Mouse (Mus musculus) liver, embryonic 16.5 days (tissue): Measurements from ENCODE around the gene Nod1. TPM values are rescaled to one million over a fixed set of nuclear protein-coding genes. Genes with fewer than 3 reads are reported as not detected.

Source experiments
- ATAC-seq: fragments of 200-750 bp; cut with Nextera tagmentation; 2 replicates; pipeline ENCODE4 v1.8.0; 2017; ENCODE audit warnings: low read depth, mild to moderate bottlenecking, moderate number of reproducible peaks, moderate library complexity
- H3K27ac ChIP-seq: fragments of 300-500 bp; sonication (generic); 2 replicates; pipeline ENCODE4 v1.5.1; 2014; ENCODE audit warnings: mild to moderate bottlenecking, low read length
- H3K27me3 ChIP-seq: fragments of 300-500 bp; sonication (generic); 2 replicates; pipeline ENCODE4 v1.6.1; 2014; ENCODE audit warnings: low read depth, low read length, mixed read lengths; ENCODE audit not compliant: control insufficient read depth, insufficient read depth
- H3K36me3 ChIP-seq: fragments of 300-500 bp; sonication (generic); 2 replicates; pipeline ENCODE4 v1.6.1; 2014; ENCODE audit warnings: mild to moderate bottlenecking; ENCODE audit not compliant: control insufficient read depth, insufficient read depth
- H3K4me1 ChIP-seq: fragments of 300-500 bp; sonication (generic); 2 replicates; pipeline ENCODE4 v1.6.1; 2014; ENCODE audit warnings: low read depth, low read length, mixed read lengths; ENCODE audit not compliant: control insufficient read depth
- H3K4me2 ChIP-seq: fragments of 300-500 bp; sonication (generic); 2 replicates; pipeline ENCODE4 v1.6.1; 2014; ENCODE audit warnings: low read depth, low read length, mixed read lengths
- H3K4me3 ChIP-seq: fragments of 300-500 bp; sonication (generic); 2 replicates; pipeline ENCODE4 v1.5.1; 2014; ENCODE audit warnings: low read depth, mild to moderate bottlenecking, low read length
- H3K9ac ChIP-seq: fragments of 300-500 bp; sonication (generic); 2 replicates; pipeline ENCODE4 v1.6.1; 2014; ENCODE audit warnings: low read depth, low read length
- H3K9me3 ChIP-seq: fragments of 300-500 bp; sonication (generic); replicated peaks from 2 replicates; pipeline ENCODE4 v1.6.1; 2016; ENCODE audit warnings: low read length; ENCODE audit not compliant: control insufficient read depth
- WGBS: fragments of 180-500 bp; shearing (Covaris S2); extraction: QIAGEN DNeasy Blood & Tissue Kit; methylation state at CpG from one replicate; pipeline ENCODE4 v1.1.7; 2014; ENCODE audit not compliant: insufficient replicate concordance; 5-methylcytosine and 5-hydroxymethylcytosine counted together
- polyA plus RNA-seq: library from polyadenylated mRNA; unstranded; fragments of >200 nt; fragmentation: Nextera tagmentation; extraction: Ambion mirVana; gene quantifications from 2 replicates; pipeline ENCODE4 v1.2.1, GENCODE M21; 2015

Nod1 gene
- polyA plus RNA-seq, 1 experiment from 2014 or later: 3.0 TPM

DNA sequence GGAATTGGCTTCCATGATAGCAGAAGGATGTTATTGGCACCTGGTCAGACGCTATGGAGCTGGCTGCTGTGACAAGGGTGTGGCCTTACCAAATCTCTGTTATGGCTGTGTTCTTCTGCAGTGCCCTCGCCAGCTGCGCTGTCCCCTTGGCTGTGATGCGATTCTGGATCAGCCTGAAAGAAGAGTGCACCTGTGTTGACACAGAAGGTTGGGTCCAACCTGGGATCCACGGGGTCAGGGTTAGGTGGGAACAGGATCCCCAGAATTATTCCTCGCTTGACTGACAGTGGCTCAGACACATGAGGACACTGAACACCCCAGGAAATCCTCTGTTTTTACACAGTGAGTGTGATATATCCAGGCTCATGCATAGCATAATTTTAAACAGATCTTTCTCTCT, 44.5 kb downstream of the Nod1 start:
- H3K4me3 ChIP-seq: no peak overlapping the region
- ATAC-seq: no peak
- no peaks in the 10 kb centered on the region for H3K9me3 ChIP-seq
- no peaks in the 10 kb centered on the region for H3K27me3 ChIP-seq
- no peak overlapping the region for H3K4me2 ChIP-seq
- no peak overlapping the region for H3K27ac ChIP-seq
- H3K36me3 ChIP-seq: no peaks in the 10 kb centered on the region
- no peak overlapping the region for H3K9ac ChIP-seq
- WGBS: 64% methylated on average over 6 of the region's 6 CpGs
- no peaks in the 10 kb centered on the region for H3K4me1 ChIP-seq

DNA sequence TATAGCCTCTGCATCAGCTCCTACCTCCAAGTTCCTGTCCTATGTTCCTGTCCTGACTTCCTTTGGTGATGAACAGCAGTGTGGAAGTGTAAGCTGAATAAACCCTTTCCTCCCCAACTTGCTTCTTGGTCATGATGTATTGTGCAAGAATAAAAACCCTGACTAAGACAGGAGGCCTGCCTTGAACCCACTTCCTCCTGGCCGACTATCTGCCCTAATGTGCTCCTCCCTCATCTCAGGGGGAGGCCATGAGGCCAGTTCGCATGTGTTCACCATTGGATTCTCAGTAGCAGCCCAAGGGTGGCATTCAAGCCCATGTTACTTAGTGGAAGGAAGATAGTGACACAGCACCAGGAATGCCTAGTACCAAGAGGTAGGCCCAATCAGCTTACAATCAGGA, 45.5 kb downstream of the Nod1 start:
- Histone ChIP-seq H3K27me3 (no peaks in the 10 kb centered on the region), H3K4me1 (no peaks in the 10 kb centered on the region), H3K4me3 (no peak overlapping the region), H3K9ac (no peak overlapping the region), H3K27ac (no peak overlapping the region), H3K4me2 (no peak overlapping the region), H3K9me3 (no peaks in the 10 kb centered on the region), H3K36me3 (no peaks in the 10 kb centered on the region)
- no peak for ATAC-seq
- WGBS: 31% methylated on average over 2 of the region's 2 CpGs

DNA sequence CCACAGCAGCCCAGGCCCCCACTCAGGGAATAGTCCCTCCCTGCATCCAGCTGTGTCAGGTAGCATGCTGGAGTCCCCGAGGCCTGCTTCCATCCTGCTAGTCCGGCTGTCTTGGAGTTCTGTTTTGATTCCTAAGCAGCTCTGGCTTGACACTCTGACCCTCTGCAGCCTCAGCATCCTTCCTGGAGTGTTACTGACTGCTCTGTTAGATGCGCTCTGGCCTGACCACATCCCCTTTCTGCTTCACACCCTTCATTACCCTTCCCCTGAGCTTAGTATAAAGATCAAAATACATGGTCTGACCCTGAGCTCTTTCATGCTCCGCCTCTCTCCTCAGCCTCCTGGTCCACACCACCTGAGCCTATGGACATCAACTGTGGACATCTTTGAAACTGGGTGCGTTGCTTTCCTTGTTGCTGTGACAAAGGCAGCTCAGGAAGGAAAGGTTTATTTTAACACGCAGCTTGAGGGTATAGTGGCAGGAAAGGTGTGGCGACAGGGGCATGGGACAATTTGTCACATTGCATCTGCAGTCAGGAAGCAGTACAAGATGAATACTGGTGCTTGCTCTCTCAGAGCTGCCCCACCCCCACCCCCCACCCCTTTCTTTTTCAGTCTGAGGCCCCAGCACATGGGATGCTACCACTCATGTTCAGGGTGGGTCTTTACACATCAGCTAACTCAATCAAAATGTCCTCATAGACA, 46.5 kb downstream of the Nod1 start:
- Histone ChIP-seq H3K4me2 (no peak overlapping the region), H3K36me3 (no peaks in the 10 kb centered on the region), H3K4me1 (no peaks in the 10 kb centered on the region), H3K9me3 (no peaks in the 10 kb centered on the region), H3K27me3 (no peaks in the 10 kb centered on the region), H3K4me3 (no peak overlapping the region), H3K27ac (no peak overlapping the region), H3K9ac (no peak overlapping the region)
- no peak for ATAC-seq
- WGBS: 26% methylated on average over 7 of the region's 7 CpGs

DNA sequence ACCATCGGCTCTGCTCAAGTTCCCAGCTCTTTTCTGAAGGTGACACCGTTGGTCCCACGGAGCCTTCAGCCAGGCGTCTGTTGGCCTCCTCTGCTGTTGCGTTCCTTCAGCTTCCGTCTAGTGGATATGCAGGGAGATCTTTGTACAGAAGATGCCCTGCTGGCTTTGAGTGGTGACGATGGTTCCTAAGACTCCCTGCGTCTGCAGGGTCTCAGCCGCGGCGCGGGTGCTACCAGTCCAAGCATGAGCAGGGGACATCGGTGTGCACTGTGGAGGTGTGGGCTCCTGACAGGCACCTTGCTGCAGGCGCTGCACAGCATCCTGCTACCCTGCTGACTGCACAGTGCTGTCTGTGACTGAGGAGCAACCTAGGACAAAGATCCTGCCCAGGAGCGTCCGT, 47.9 kb downstream of the Nod1 start:
- H3K27ac ChIP-seq: no peak overlapping the region
- no peak overlapping the region for H3K4me3 ChIP-seq
- no peak for ATAC-seq
- H3K9me3 ChIP-seq: no peaks in the 10 kb centered on the region
- no peaks in the 10 kb centered on the region for H3K36me3 ChIP-seq
- no peaks in the 10 kb centered on the region for H3K27me3 ChIP-seq
- H3K4me2 ChIP-seq: no peak overlapping the region
- 83% methylated on average over 16 of the region's 16 CpGs for WGBS
- no peak overlapping the region for H3K9ac ChIP-seq
- H3K4me1 ChIP-seq: no peaks in the 10 kb centered on the region

DNA sequence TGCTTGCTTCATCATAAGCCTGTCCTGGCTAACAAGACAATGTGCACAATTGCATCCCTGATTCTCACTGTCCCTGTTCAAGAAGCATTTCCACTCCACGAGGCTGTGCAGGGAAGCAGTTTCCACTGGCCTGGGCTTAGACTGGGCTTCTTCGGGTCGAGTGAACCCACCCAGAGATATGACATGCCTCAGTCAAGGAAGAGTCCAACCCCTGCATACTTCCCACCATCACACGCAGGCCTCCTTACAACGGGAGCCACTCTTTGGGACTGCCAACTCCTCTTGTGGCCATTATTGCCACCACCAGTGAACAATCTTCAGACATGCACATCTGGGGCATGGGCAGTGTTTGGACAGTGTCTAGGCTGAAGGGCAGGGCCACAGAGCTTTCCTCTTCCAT, 53.9 kb downstream of the Nod1 start:
- no peak for ATAC-seq
- Histone ChIP-seq H3K9me3 (no peaks in the 10 kb centered on the region), H3K4me1 (no peaks in the 10 kb centered on the region), H3K36me3 (no peaks in the 10 kb centered on the region), H3K4me2 (no peak overlapping the region), H3K27ac (no peak overlapping the region), H3K4me3 (no peak overlapping the region), H3K9ac (no peak overlapping the region), H3K27me3 (no peaks in the 10 kb centered on the region)
- WGBS: 70% methylated on average over 5 of the region's 5 CpGs

GRCm38 (mm10) chr6:54917523-54917922, 54.9 kb downstream of the Nod1 start:
- no peak for ATAC-seq
- Histone ChIP-seq H3K9ac (no peak overlapping the region), H3K4me1 (no peaks in the 10 kb centered on the region), H3K36me3 (no peaks in the 10 kb centered on the region), H3K9me3 (no peaks in the 10 kb centered on the region), H3K4me2 (no peak overlapping the region), H3K4me3 (no peak overlapping the region), H3K27ac (no peak overlapping the region), H3K27me3 (no peaks in the 10 kb centered on the region)
- 23% methylated on average over 4 of the region's 4 CpGs for WGBS

- Histone ChIP-seq H3K9me3 (no peaks in the 10 kb centered on the region), H3K27me3 (no peaks in the 10 kb centered on the region), H3K4me2 (no peak overlapping the region), H3K9ac (no peak overlapping the region), H3K36me3 (no peaks in the 10 kb centered on the region), H3K4me1 (no peaks in the 10 kb centered on the region), H3K27ac (no peak overlapping the region), H3K4me3 (no peak overlapping the region)
- no peak for ATAC-seq
- WGBS: 49% methylated on average over 4 of the region's 4 CpGs
These were observed 55.5 kb downstream of the Nod1 start for GRCm38 (mm10) chr6:54916941-54917340.

- H3K36me3 ChIP-seq: no peaks in the 10 kb centered on the region
- H3K9me3 ChIP-seq: no peaks in the 10 kb centered on the region
- no peak for ATAC-seq
- H3K4me1 ChIP-seq: no peaks in the 10 kb centered on the region
- no peak overlapping the region for H3K4me3 ChIP-seq
- H3K4me2 ChIP-seq: no peak overlapping the region
- no peak overlapping the region for H3K9ac ChIP-seq
- no peak overlapping the region for H3K27ac ChIP-seq
- H3K27me3 ChIP-seq: no peaks in the 10 kb centered on the region
- 16% methylated on average over 4 of the region's 4 CpGs for WGBS
These were observed 56.2 kb downstream of the Nod1 start for GRCm38 (mm10) chr6:54916163-54916562.

DNA sequence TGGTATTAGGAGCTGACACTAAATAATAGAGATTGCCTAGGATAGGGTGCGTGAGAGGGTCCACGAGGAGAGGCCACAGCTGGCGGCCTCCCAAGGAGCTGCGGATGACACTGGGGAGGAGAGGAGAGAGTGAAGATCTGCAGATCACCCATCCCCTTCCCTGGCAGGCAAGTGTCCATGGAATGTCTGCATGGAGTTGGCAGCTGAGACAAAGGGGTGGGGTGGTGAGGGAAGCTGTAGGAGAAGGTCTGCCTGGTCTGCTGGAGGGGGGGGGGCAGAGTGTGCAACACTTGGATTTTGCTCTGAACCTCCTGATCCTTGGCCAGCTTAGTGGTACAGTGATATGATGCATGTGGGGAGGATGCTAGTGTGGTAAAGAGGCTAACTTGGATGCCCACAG, 57.4 kb downstream of the Nod1 start:
- no peaks in the 10 kb centered on the region for H3K9me3 ChIP-seq
- no peak overlapping the region for H3K27ac ChIP-seq
- H3K9ac ChIP-seq: no peak overlapping the region
- H3K27me3 ChIP-seq: no peaks in the 10 kb centered on the region
- no peaks in the 10 kb centered on the region for H3K36me3 ChIP-seq
- no peak overlapping the region for H3K4me3 ChIP-seq
- no peaks in the 10 kb centered on the region for H3K4me1 ChIP-seq
- no peak for ATAC-seq
- no peak overlapping the region for H3K4me2 ChIP-seq
- WGBS: 73% methylated on average over 4 of the region's 4 CpGs
